Mouse (Mus musculus): ENCODE data around the gene Prr14l. TPM values are rescaled to one million over a fixed set of nuclear protein-coding genes. Genes with fewer than 3 reads are reported as not detected.
A peak's percentile ranks its signal among the peaks of the same experiment; 100 is the strongest.
"Not testable (repeated sequence)": the region's sequence is repeated elsewhere in the genome, so short reads cannot be mapped to it uniquely, and the experiment has no call there.

Prr14l gene
- polyA plus RNA-seq, 1 experiment from 2014 or later: 20.0 TPM

- not testable (repeated sequence) for H3K27ac ChIP-seq (ENCODE audit: low read depth, low read length); H3K9me3 ChIP-seq (ENCODE audit: control insufficient read depth, low read length); H3K4me2 ChIP-seq (replicated peaks; ENCODE audit: low read depth, low read length); H3K27me3 ChIP-seq (ENCODE audit: control insufficient read depth, insufficient read depth, low read length); H3K9ac ChIP-seq (ENCODE audit: low read depth, low read length); DNase-seq (ENCODE audit: low spot score); H3K4me1 ChIP-seq (replicated peaks; ENCODE audit: control insufficient read depth, insufficient read depth, low read length); ATAC-seq (ENCODE audit: low FRiP score); H3K4me3 ChIP-seq (ENCODE audit: low read depth, low read length)
- WGBS: 94% methylated on average over 1 of the region's 1 CpGs
- H3K36me3 ChIP-seq (ENCODE audit: control insufficient read depth, insufficient read depth, low read length): peaks cover 14% of the 10 kb centered on the region
Observed at GRCm38 (mm10) chr5:32828766-32829165, 25.3 kb downstream of the Prr14l start.

- Histone ChIP-seq H3K9ac (ENCODE audit: low read depth, low read length) (no peak within 1 kb of the TSS), H3K36me3 (ENCODE audit: control insufficient read depth, insufficient read depth, low read length) (peaks cover 14% of the 10 kb centered on the region), H3K27ac (ENCODE audit: low read depth, low read length) (no peak within 1 kb of the TSS), H3K4me2 (replicated peaks; ENCODE audit: low read depth, low read length) (no peak within 1 kb of the TSS), H3K9me3 (ENCODE audit: control insufficient read depth, low read length) (no peaks in the 10 kb centered on the region), H3K4me1 (replicated peaks; ENCODE audit: control insufficient read depth, insufficient read depth, low read length) (no peaks in the 10 kb centered on the region), H3K4me3 (ENCODE audit: low read depth, low read length) (no peak within 1 kb of the TSS), H3K27me3 (ENCODE audit: control insufficient read depth, insufficient read depth, low read length) (no peaks in the 10 kb centered on the region)
- ATAC-seq (ENCODE audit: low FRiP score) (no peak), DNase-seq (ENCODE audit: low spot score) (no peak)
- 96% methylated on average over 7 of the region's 7 CpGs for WGBS
Observed at GRCm38 (mm10) chr5:32827009-32827408, 27.0 kb downstream of the Prr14l start, which contains the start of gene Gm20671. TSS of gene Gm20671 (minus strand) at chr5:32827109.

GRCm38 (mm10) chr5:32820471-32820870 lies 33.6 kb downstream of the Prr14l start:
- 94% methylated on average over 8 of the region's 8 CpGs for WGBS
- H3K4me2 ChIP-seq (replicated peaks; ENCODE audit: low read depth, low read length): no peak overlapping the region
- ATAC-seq (ENCODE audit: low FRiP score): no peak

GRCm38 (mm10) chr5:32815396-32815795 lies 38.7 kb downstream of the Prr14l start:
- no peaks in the 10 kb centered on the region for H3K36me3 ChIP-seq (ENCODE audit: control insufficient read depth, insufficient read depth, low read length)
- H3K9ac ChIP-seq (ENCODE audit: low read depth, low read length): no peak overlapping the region
- H3K27ac ChIP-seq (ENCODE audit: low read depth, low read length): no peak overlapping the region
- DNase-seq (ENCODE audit: low spot score): no peak
- H3K27me3 ChIP-seq (ENCODE audit: control insufficient read depth, insufficient read depth, low read length): no peaks in the 10 kb centered on the region
- H3K4me2 ChIP-seq (replicated peaks; ENCODE audit: low read depth, low read length): no peak overlapping the region
- no peak for ATAC-seq (ENCODE audit: low FRiP score)
- H3K4me3 ChIP-seq (ENCODE audit: low read depth, low read length): no peak overlapping the region
- WGBS: 95% methylated on average over 4 of the region's 4 CpGs
- H3K9me3 ChIP-seq (ENCODE audit: control insufficient read depth, low read length): no peaks in the 10 kb centered on the region
- no peaks in the 10 kb centered on the region for H3K4me1 ChIP-seq (replicated peaks; ENCODE audit: control insufficient read depth, insufficient read depth, low read length)

More at GRCm38 (mm10) chr5:32820471-32820870, 33.6 kb downstream of the Prr14l start:
- DNase-seq (ENCODE audit: low spot score): no peak
- no peaks in the 10 kb centered on the region for H3K4me1 ChIP-seq (replicated peaks; ENCODE audit: control insufficient read depth, insufficient read depth, low read length)
- H3K27me3 ChIP-seq (ENCODE audit: control insufficient read depth, insufficient read depth, low read length): no peaks in the 10 kb centered on the region
- H3K9me3 ChIP-seq (ENCODE audit: control insufficient read depth, low read length): no peaks in the 10 kb centered on the region
- no peak overlapping the region for H3K27ac ChIP-seq (ENCODE audit: low read depth, low read length)
- H3K36me3 ChIP-seq (ENCODE audit: control insufficient read depth, insufficient read depth, low read length): peaks cover 4% of the 10 kb centered on the region; the same call in 1 of the 2 replicates
- H3K9ac ChIP-seq (ENCODE audit: low read depth, low read length): no peak overlapping the region
- H3K4me3 ChIP-seq (ENCODE audit: low read depth, low read length): no peak overlapping the region

- not testable (repeated sequence) for H3K36me3 ChIP-seq (ENCODE audit: control insufficient read depth, insufficient read depth, low read length); H3K4me2 ChIP-seq (replicated peaks; ENCODE audit: low read depth, low read length); ATAC-seq (ENCODE audit: low FRiP score); H3K27ac ChIP-seq (ENCODE audit: low read depth, low read length); H3K4me1 ChIP-seq (replicated peaks; ENCODE audit: control insufficient read depth, insufficient read depth, low read length); DNase-seq (ENCODE audit: low spot score); H3K9ac ChIP-seq (ENCODE audit: low read depth, low read length); H3K4me3 ChIP-seq (ENCODE audit: low read depth, low read length); H3K9me3 ChIP-seq (ENCODE audit: control insufficient read depth, low read length); H3K27me3 ChIP-seq (ENCODE audit: control insufficient read depth, insufficient read depth, low read length)
- 92% methylated on average over 1 of the region's 1 CpGs for WGBS
Observed at GRCm38 (mm10) chr5:32786454-32786853, 67.6 kb downstream of the Prr14l start.

- ATAC-seq (ENCODE audit: low FRiP score): peak; percentile 99
Observed at GRCm38 (mm10) chr5:32785313-32785915, 68.6 kb downstream of the Prr14l start, which contains the start of gene Pisd. TSS of gene Pisd (minus strand) at chr5:32785646.

GRCm38 (mm10) chr5:32784726-32785125 lies 69.3 kb downstream of the Prr14l start:
- H3K36me3 ChIP-seq (ENCODE audit: control insufficient read depth, insufficient read depth, low read length): no peaks in the 10 kb centered on the region
- ATAC-seq (ENCODE audit: low FRiP score) (no peak), DNase-seq (ENCODE audit: low spot score) (no peak)
- H3K27ac ChIP-seq (ENCODE audit: low read depth, low read length): no peak overlapping the region
- H3K4me1 ChIP-seq (replicated peaks; ENCODE audit: control insufficient read depth, insufficient read depth, low read length): no peaks in the 10 kb centered on the region; the same call in 1 of the 2 replicates
- H3K9ac ChIP-seq (ENCODE audit: low read depth, low read length): peak overlapping the region; percentile 78
- peak overlapping the region; percentile 92 for H3K4me3 ChIP-seq (ENCODE audit: low read depth, low read length)
- no peaks in the 10 kb centered on the region for H3K27me3 ChIP-seq (ENCODE audit: control insufficient read depth, insufficient read depth, low read length)
- no peaks in the 10 kb centered on the region for H3K9me3 ChIP-seq (ENCODE audit: control insufficient read depth, low read length)
- H3K4me2 ChIP-seq (replicated peaks; ENCODE audit: low read depth, low read length): peak overlapping the region; percentile 74
- WGBS: 29% methylated on average over 5 of the region's 5 CpGs

More at GRCm38 (mm10) chr5:32785313-32785915, 68.6 kb downstream of the Prr14l start, which contains the start of gene Pisd:
- peak within 1 kb of the TSS; percentile 78 for H3K9ac ChIP-seq (ENCODE audit: low read depth, low read length)
- WGBS: 0% methylated on average over 52 of the region's 52 CpGs
- peak within 1 kb of the TSS; percentile 92 for H3K4me3 ChIP-seq (ENCODE audit: low read depth, low read length)
- DNase-seq (ENCODE audit: low spot score): peak; percentile 95
- H3K4me2 ChIP-seq (replicated peaks; ENCODE audit: low read depth, low read length): peak within 1 kb of the TSS; percentile 74
- no peaks in the 10 kb centered on the region; the same call in 1 of the 2 replicates for H3K4me1 ChIP-seq (replicated peaks; ENCODE audit: control insufficient read depth, insufficient read depth, low read length)
- no peaks in the 10 kb centered on the region for H3K9me3 ChIP-seq (ENCODE audit: control insufficient read depth, low read length)
- H3K27ac ChIP-seq (ENCODE audit: low read depth, low read length): no peak within 1 kb of the TSS
- H3K36me3 ChIP-seq (ENCODE audit: control insufficient read depth, insufficient read depth, low read length): no peaks in the 10 kb centered on the region
- no peaks in the 10 kb centered on the region for H3K27me3 ChIP-seq (ENCODE audit: control insufficient read depth, insufficient read depth, low read length)

GRCm38 (mm10) chr5:32781596-32781995 lies 72.5 kb downstream of the Prr14l start:
- Histone ChIP-seq H3K4me2 (replicated peaks; ENCODE audit: low read depth, low read length) (no peak overlapping the region), H3K9ac (ENCODE audit: low read depth, low read length) (no peak overlapping the region), H3K27me3 (ENCODE audit: control insufficient read depth, insufficient read depth, low read length) (no peaks in the 10 kb centered on the region), H3K27ac (ENCODE audit: low read depth, low read length) (no peak overlapping the region), H3K36me3 (ENCODE audit: control insufficient read depth, insufficient read depth, low read length) (no peaks in the 10 kb centered on the region), H3K4me1 (replicated peaks; ENCODE audit: control insufficient read depth, insufficient read depth, low read length) (no peaks in the 10 kb centered on the region; the same call in 1 of the 2 replicates), H3K4me3 (ENCODE audit: low read depth, low read length) (no peak overlapping the region), H3K9me3 (ENCODE audit: control insufficient read depth, low read length) (no peaks in the 10 kb centered on the region)
- WGBS: 97% methylated on average over 5 of the region's 5 CpGs
- ATAC-seq (ENCODE audit: low FRiP score) (no peak), DNase-seq (ENCODE audit: low spot score) (no peak)

GRCm38 (mm10) chr5:32778168-32778567 lies 75.9 kb downstream of the Prr14l start:
- Histone ChIP-seq H3K27ac (ENCODE audit: low read depth, low read length) (no peak overlapping the region), H3K4me3 (ENCODE audit: low read depth, low read length) (no peak overlapping the region), H3K9ac (ENCODE audit: low read depth, low read length) (no peak overlapping the region), H3K4me1 (replicated peaks; ENCODE audit: control insufficient read depth, insufficient read depth, low read length) (no peaks in the 10 kb centered on the region), H3K27me3 (ENCODE audit: control insufficient read depth, insufficient read depth, low read length) (no peaks in the 10 kb centered on the region), H3K36me3 (ENCODE audit: control insufficient read depth, insufficient read depth, low read length) (no peaks in the 10 kb centered on the region; the same call in 1 of the 2 replicates), H3K9me3 (ENCODE audit: control insufficient read depth, low read length) (no peaks in the 10 kb centered on the region), H3K4me2 (replicated peaks; ENCODE audit: low read depth, low read length) (no peak overlapping the region)
- DNase-seq (ENCODE audit: low spot score): no peak
- ATAC-seq (ENCODE audit: low FRiP score): no peak
- 92% methylated on average over 3 of the region's 3 CpGs for WGBS

Data from hindbrain, embryonic 11.5 days (tissue).